Mouse (Mus musculus): ENCODE measurements around the gene Smchd1.

DNA sequence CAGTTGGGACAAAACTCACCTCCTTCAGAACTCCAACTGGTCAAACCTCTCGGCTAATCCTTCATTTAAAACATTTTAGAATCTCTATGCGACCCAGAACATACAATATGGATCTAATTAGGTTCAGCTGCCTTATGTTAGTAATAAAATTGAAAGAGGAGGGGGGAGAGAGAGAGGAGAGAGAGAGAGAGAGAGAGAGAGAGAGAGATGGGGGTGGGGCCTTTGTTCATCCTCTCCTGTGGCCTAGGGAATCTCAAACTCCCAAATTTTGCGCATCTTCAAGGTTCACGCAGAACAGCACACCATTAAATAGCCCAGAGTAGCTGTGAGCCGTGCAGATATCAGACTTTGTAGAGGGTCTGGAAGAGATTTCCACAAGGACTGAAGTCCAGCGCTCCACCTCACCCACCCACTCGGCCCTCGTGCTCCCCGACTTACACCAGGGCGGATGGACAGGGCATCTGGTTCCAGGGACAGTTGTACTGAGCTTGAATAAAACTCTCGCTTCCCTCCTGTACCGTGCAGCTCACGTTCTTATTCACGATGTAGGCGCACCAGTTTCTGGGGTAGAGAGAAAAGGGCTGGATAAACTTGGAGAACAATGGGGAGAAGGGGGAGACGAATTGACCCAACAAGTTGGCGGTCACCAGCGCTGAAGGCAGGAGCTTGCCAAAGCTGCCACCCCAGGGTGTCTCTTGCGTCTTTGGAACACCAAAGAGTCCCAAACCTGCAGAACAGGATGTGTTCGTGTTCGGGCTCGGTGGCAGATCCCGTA lies 165.2 kb downstream of the Smchd1 start:
- TF ChIP-seq CTCF (IDR thresholded peaks at IDR 0.05; ENCODE audit: extremely low read depth, insufficient read length, insufficient replicate concordance, low read depth, low read length) (no peak), POLR2A (IDR thresholded peaks at IDR 0.05; ENCODE audit: low read depth, low read length) (no peak)
